Mouse (Mus musculus): ENCODE measurements at regions not wholly inside any gene's neighbourhood (a gene's known extent, or its start where the extent isn't known, plus 50 kb on each side); places are given as distances from the start of the nearest gene placed in this dataset.

- DNase-seq (ENCODE audit: extremely low spot score in 1 of 2, low spot score in 1 of 2) = no peak
These were observed 60.1 kb upstream of the Irx1 start for GRCm38 (mm10) chr13:72023666-72024065.

- DNase-seq (ENCODE audit: extremely low spot score in 1 of 2, low spot score in 1 of 2) = no peak
These were observed 80.5 kb upstream of the Irx1 start for GRCm38 (mm10) chr13:72043930-72044470.

GRCm38 (mm10) chr13:72056469-72056868 lies 92.9 kb upstream of the Irx1 start:
- no peak for DNase-seq (ENCODE audit: extremely low spot score in 1 of 2, low spot score in 1 of 2)

GRCm38 (mm10) chr13:72061659-72062058 lies 98.1 kb upstream of the Irx1 start:
- DNase-seq (ENCODE audit: extremely low spot score in 1 of 2, low spot score in 1 of 2) = no peak

- DNase-seq (ENCODE audit: extremely low spot score in 1 of 2, low spot score in 1 of 2) = no peak
These were observed 99.8 kb upstream of the Irx1 start for GRCm38 (mm10) chr13:72063278-72063761.

GRCm38 (mm10) chr13:72096585-72096984 lies 133.1 kb upstream of the Irx1 start:
- no peak for DNase-seq (ENCODE audit: extremely low spot score in 1 of 2, low spot score in 1 of 2)

GRCm38 (mm10) chr13:72097268-72097667 lies 133.7 kb upstream of the Irx1 start:
- DNase-seq (ENCODE audit: extremely low spot score in 1 of 2, low spot score in 1 of 2) = peak in 1 of 2 experiments; percentile 4

GRCm38 (mm10) chr13:72097811-72098210 lies 134.3 kb upstream of the Irx1 start:
- no peak for DNase-seq (ENCODE audit: extremely low spot score in 1 of 2, low spot score in 1 of 2)

- DNase-seq (ENCODE audit: extremely low spot score in 1 of 2, low spot score in 1 of 2) = peak in 1 of 2 experiments; percentile 6
These were observed 137.2 kb upstream of the Irx1 start for GRCm38 (mm10) chr13:72100741-72101140.

GRCm38 (mm10) chr13:72108666-72109065 lies 145.1 kb upstream of the Irx1 start:
- DNase-seq (ENCODE audit: extremely low spot score in 1 of 2, low spot score in 1 of 2) = no peak

- DNase-seq (ENCODE audit: extremely low spot score in 1 of 2, low spot score in 1 of 2) = no peak
These were observed 150.4 kb upstream of the Irx1 start for GRCm38 (mm10) chr13:72113942-72114341.

GRCm38 (mm10) chr13:72114776-72115663 lies 151.5 kb upstream of the Irx1 start:
- DNase-seq (ENCODE audit: extremely low spot score in 1 of 2, low spot score in 1 of 2) = peak in 1 of 2 experiments; percentile 1

GRCm38 (mm10) chr13:72120467-72120866 lies 156.9 kb upstream of the Irx1 start:
- no peak for DNase-seq (ENCODE audit: extremely low spot score in 1 of 2, low spot score in 1 of 2)

GRCm38 (mm10) chr13:72120911-72121553 lies 157.5 kb upstream of the Irx1 start:
- no peak for DNase-seq (ENCODE audit: extremely low spot score in 1 of 2, low spot score in 1 of 2)

GRCm38 (mm10) chr13:72121554-72122229 lies 158.2 kb upstream of the Irx1 start:
- no peak for DNase-seq (ENCODE audit: extremely low spot score in 1 of 2, low spot score in 1 of 2)

GRCm38 (mm10) chr13:72122230-72122627 lies 158.7 kb upstream of the Irx1 start:
- DNase-seq (ENCODE audit: extremely low spot score in 1 of 2, low spot score in 1 of 2) = no peak

GRCm38 (mm10) chr13:72128306-72128705 lies 164.8 kb upstream of the Irx1 start:
- DNase-seq (ENCODE audit: extremely low spot score in 1 of 2, low spot score in 1 of 2) = no peak

- no peak for DNase-seq (ENCODE audit: extremely low spot score in 1 of 2, low spot score in 1 of 2)
These were observed 167.8 kb upstream of the Irx1 start for GRCm38 (mm10) chr13:72131341-72131740.

- DNase-seq (ENCODE audit: extremely low spot score in 1 of 2, low spot score in 1 of 2) = no peak
These were observed 170.7 kb upstream of the Irx1 start for GRCm38 (mm10) chr13:72134101-72134768.

GRCm38 (mm10) chr13:72166225-72166624 lies 202.7 kb upstream of the Irx1 start:
- no peak for DNase-seq (ENCODE audit: extremely low spot score in 1 of 2, low spot score in 1 of 2)

Data from frontal cortex, adult 2 months (tissue).